In the genomic region with DNA sequence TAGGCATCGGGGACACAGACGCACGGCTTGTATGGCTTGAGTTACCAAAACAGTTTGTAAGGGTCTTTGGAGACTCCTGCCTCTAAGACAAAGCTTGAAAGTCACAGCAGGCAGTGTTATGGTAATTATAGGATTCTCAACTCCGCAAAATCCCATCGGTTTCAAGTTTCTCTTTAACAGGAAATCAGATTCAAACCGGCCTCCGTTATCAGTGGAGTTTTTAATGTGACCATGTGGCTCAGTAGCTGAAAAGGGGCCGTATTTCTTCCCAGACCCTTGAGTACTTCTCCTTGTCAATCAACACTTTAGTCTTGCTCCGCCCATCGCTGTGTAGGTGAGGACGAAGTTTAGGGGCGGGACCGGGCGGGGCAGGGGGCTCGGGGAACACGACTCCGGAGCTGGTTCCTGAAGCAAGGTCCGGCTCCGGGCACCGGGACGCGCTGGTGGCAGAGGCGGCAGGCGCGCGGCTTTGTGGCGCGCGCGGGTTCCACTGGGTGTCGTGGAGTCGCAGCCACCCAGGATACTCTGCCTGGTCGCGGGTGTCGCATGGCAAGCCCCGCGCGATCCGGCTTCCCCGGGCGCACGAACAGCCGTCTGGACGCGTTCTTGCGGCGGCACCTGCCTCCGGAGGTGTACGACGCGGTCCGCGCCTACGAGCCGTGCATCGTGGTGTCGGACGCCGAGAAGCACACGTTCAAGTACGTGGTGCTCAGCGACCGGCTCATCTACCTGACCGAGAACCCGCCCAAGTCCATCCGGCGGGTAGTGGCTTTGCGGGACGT, we compare ENCODE assay signal across 8 mouse cellular contexts. TPM values are rescaled to one million over a fixed set of nuclear protein-coding genes. Genes with fewer than 3 reads are reported as not detected.
A peak's percentile ranks its signal among the peaks of the same experiment; 100 is the strongest.
DNase-seq lines count a peak whose midpoint lies in the region; ATAC-seq and TF ChIP-seq lines count a peak whose summit lies in the region.

A gene (plus strand): TSS at position 317 of the 782 bp plus-strand sequence.

- WGBS in liver, adult 2 months, result 2% methylated on average over 69 of the region's 69 CpGs
- under 1% methylated on average over 68 of the region's 69 CpGs for WGBS in midbrain, postnatal 0 days

- DNase-seq in adrenal gland, postnatal 10 days, result peak; percentile 35
- no peak for DNase-seq in adrenal gland, postnatal 4 days (ENCODE audit: low spot score in 2 of 2)
- DNase-seq in liver, adult 2 months (ENCODE audit: extremely low read depth, low read depth, low spot score), result no peak
- DNase-seq in midbrain, postnatal 0 days (ENCODE audit: low spot score), result no peak
- no peak for DNase-seq in urinary bladder, postnatal 4 days (ENCODE audit: low spot score in 2 of 2)

- H3K79me2 ChIP-seq in liver, adult 2 months (ENCODE audit: control insufficient read depth, insufficient read depth, low read length), result no peaks in the 10 kb centered on the region

- H3K27ac ChIP-seq in liver, adult 2 months (replicated peaks; ENCODE audit: insufficient read depth, low read depth, low read length), result no peak within 1 kb of the TSS
- H3K27ac ChIP-seq in midbrain, postnatal 0 days (ENCODE audit: low read depth, low read length), result no peak within 1 kb of the TSS

- TF ChIP-seq CTCF in liver, adult 2 months (IDR thresholded peaks at IDR 0.05; ENCODE audit: low read depth, low read length), result no peak
- no peak for TF ChIP-seq CTCF in midbrain, postnatal 0 days (IDR thresholded peaks at IDR 0.05)

- peaks cover 13% of the 10 kb centered on the region for H3K27me3 ChIP-seq in liver, adult 2 months (ENCODE audit: control insufficient read depth, insufficient read depth, low read length)
- H3K27me3 ChIP-seq in midbrain, postnatal 0 days (ENCODE audit: insufficient read depth, low read length), result peaks cover 21% of the 10 kb centered on the region

- H3K4me2 ChIP-seq in midbrain, postnatal 0 days (ENCODE audit: low read depth, low read length, poor library complexity, severe bottlenecking), result peak within 1 kb of the TSS; percentile 98

- no peak for TF ChIP-seq POLR2A in liver, adult 2 months (IDR thresholded peaks at IDR 0.05; ENCODE audit: extremely low read depth, insufficient read depth, low read length)

- ATAC-seq in CD4-positive, CD25-positive, alpha-beta regulatory T cell, adult 4 months, result peak; percentile 33
- ATAC-seq in common myeloid progenitor, adult 5-6 weeks (replicated peaks; ENCODE audit: low read depth, poor library complexity, severe bottlenecking), result peak; percentile 42
- peak; percentile 14 to 49; a peak in 2 of 4 replicates for ATAC-seq in hematopoietic stem cell, adult 5-6 weeks (replicated peaks in 1 of 2; ENCODE audit: insufficient read depth in 1 of 2, low FRiP score in 2 of 2, low TSS enrichment in 1 of 2, low read depth in 1 of 2, poor library complexity in 2 of 2, severe bottlenecking in 2 of 2)
- peak; percentile 31; the same call in 1 of the 2 replicates for ATAC-seq in midbrain, postnatal 0 days (ENCODE audit: low FRiP score)

- no peaks in the 10 kb centered on the region for H3K9me3 ChIP-seq in midbrain, postnatal 0 days (ENCODE audit: low read length)

- H3K9ac ChIP-seq in liver, adult 2 months (ENCODE audit: low read depth, low read length), result no peak within 1 kb of the TSS
- peak within 1 kb of the TSS; percentile 48; the same call in 1 of the 2 replicates for H3K9ac ChIP-seq in midbrain, postnatal 0 days (replicated peaks; ENCODE audit: low read length, poor library complexity, severe bottlenecking)

- H3K4me1 ChIP-seq in liver, adult 2 months (ENCODE audit: control insufficient read depth, insufficient read depth, low read length), result peaks cover 10% of the 10 kb centered on the region; the same call in 1 of the 2 replicates
- H3K4me1 ChIP-seq in midbrain, postnatal 0 days (ENCODE audit: insufficient read depth, low read length), result peaks cover 9% of the 10 kb centered on the region

- no peaks in the 10 kb centered on the region for H3K36me3 ChIP-seq in liver, adult 2 months (ENCODE audit: control insufficient read depth, insufficient read depth, low read length)
- H3K36me3 ChIP-seq in midbrain, postnatal 0 days (ENCODE audit: insufficient read depth, low read length), result no peaks in the 10 kb centered on the region

- H3K4me3 ChIP-seq in liver, adult 2 months (ENCODE audit: insufficient read depth, low read depth, low read length), result peak within 1 kb of the TSS; percentile 61; the same call in 1 of the 2 replicates
- H3K4me3 ChIP-seq in midbrain, postnatal 0 days (ENCODE audit: low read depth, low read length), result peak within 1 kb of the TSS; percentile 50

RNA-seq across cellular contexts. Expression of the gene that starts here (rescaled TPM):
- not detected for total RNA-seq in adrenal gland, postnatal 10 days (2021)
- total RNA-seq in adrenal gland, postnatal 4 days (2021), result under 1 TPM in 1 of 2 experiments, not detected in 1; 0.14 TPM
- under 1 TPM; 0.59 to 0.81 TPM for polyA plus RNA-seq in CD4-positive, CD25-positive, alpha-beta regulatory T cell, adult 4 months (2017; shearing (Covaris generic))
- 0.05 TPM in 1 of 2 replicates, not detected in the other for total RNA-seq in common myeloid progenitor, adult 5-6 weeks (2017)
- total RNA-seq in hematopoietic stem cell, adult 5-6 weeks (2017), result 1.3 TPM in 1 of 2 replicates, not detected in the other
- not detected in 2 replicates for total RNA-seq in liver, adult 2 months (2014; rRNA removed)
- polyA plus RNA-seq in liver, adult 2 months (2012; rRNA removed), result not detected in 2 replicates
- total RNA-seq in midbrain, postnatal 0 days (2014; rRNA removed), result 0.44 and 0.61 TPM in 2 replicates
- polyA plus RNA-seq in midbrain, postnatal 0 days (2015; fragmentation: Nextera tagmentation; extraction: Ambion mirVana), result 0.42 and 0.43 TPM in 2 replicates

Comparison
In these comparisons a context has a peak if more than half of its experiments do, and no peak if none do; other contexts are left out.
1. Peak in DNase-seq in adrenal gland, postnatal 10 days; RNA of the gene not detected or under 1 TPM.
2. Peak in ATAC-seq in CD4-positive, CD25-positive, alpha-beta regulatory T cell, adult 4 months; RNA of the gene not detected or under 1 TPM.
3. Peak in ATAC-seq in common myeloid progenitor, adult 5-6 weeks; RNA of the gene not detected or under 1 TPM.
4. Peak in ATAC-seq, H3K4me3 ChIP-seq, H3K9ac ChIP-seq and H3K4me2 ChIP-seq in midbrain, postnatal 0 days; RNA of the gene not detected or under 1 TPM.